Mouse (Mus musculus) olfactory bulb, adult 2 months (tissue): ENCODE data around the gene Rnase2b. TPM values are rescaled to one million over a fixed set of nuclear protein-coding genes. Genes with fewer than 3 reads are reported as not detected.
"Not testable (repeated sequence)": the region's sequence is repeated elsewhere in the genome, so short reads cannot be mapped to it uniquely, and the experiment has no call there.

Source experiments
- H3K27ac ChIP-seq: fragments of 200-500 bp; 2 replicates; pipeline ENCODE4 v1.5.1; 2012; ENCODE audit warnings: low read depth, low read length; ENCODE audit not compliant: insufficient read depth
- H3K4me1 ChIP-seq: fragments of 200-500 bp; 2 replicates; pipeline ENCODE4 v1.6.1; 2012; ENCODE audit warnings: low read length; ENCODE audit not compliant: control insufficient read depth, insufficient read depth
- H3K4me3 ChIP-seq: fragments of 200-500 bp; 2 replicates; pipeline ENCODE4 v1.5.1; 2012; ENCODE audit warnings: mild to moderate bottlenecking, low read depth, low read length, moderate library complexity; ENCODE audit not compliant: insufficient read depth
- CTCF ChIP-seq: fragments of 200-500 bp; IDR thresholded peaks from 2 replicates; pipeline ENCODE4 v1.5.1; 2012; ENCODE audit warnings: low read depth, mild to moderate bottlenecking, low read length, moderate library complexity; ENCODE audit not compliant: insufficient read depth
- POLR2A ChIP-seq: fragments of 200-500 bp; IDR thresholded peaks from 2 replicates; pipeline ENCODE4 v1.6.1; 2012; ENCODE audit warnings: mild to moderate bottlenecking, low read depth, low read length, moderate library complexity; ENCODE audit not compliant: insufficient read depth
- WGBS: fragments of 180-500 bp; shearing (Covaris S2); methylation state at CpG from one replicate; pipeline ENCODE4 v1.1.7; 2018; 5-methylcytosine and 5-hydroxymethylcytosine counted together
- polyA plus RNA-seq: library from polyadenylated mRNA; stranded (reverse); fragments of >200 nt; gene quantifications from 2 replicates; pipeline ENCODE4 v1.2.4, GENCODE M21; 2012; ENCODE audit warnings: low replicate concordance; ENCODE audit not compliant: missing spikeins, insufficient read depth, insufficient read length

The Rnase2b gene
- polyA plus RNA-seq, 1 experiment: not detected

DNA sequence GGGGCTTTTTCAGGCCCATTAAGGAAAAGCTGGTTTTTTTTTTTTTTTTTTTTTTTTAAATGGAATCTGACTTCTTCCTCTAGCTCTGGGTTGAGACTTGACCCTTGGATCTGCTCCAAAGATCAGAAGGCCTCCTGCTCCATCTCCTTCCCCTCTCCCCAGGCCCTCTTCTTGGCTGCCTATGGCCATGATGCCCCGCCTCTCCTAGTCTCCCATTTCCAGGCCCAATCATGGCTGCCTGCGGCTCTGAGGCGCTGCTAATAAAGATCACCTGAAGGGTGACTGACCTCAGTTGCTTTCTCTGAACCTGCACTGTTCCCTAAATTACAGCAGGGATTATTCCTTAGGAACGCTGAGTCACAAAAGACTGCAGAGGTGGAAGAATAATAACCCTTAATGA, 11.8 kb downstream of the Rnase2b start:
- H3K4me3 ChIP-seq: no peak overlapping the region
- H3K27ac ChIP-seq: no peak overlapping the region
- TF ChIP-seq POLR2A (no peak), CTCF (no peak)
- H3K4me1 ChIP-seq: no peaks in the 10 kb centered on the region
- WGBS: 71% methylated on average over 4 of the region's 4 CpGs

- WGBS: 77% methylated on average over 2 of the region's 2 CpGs
These were observed 19.0 kb downstream of the Rnase2b start for GRCm38 (mm10) chr14:51181051-51181450.

DNA sequence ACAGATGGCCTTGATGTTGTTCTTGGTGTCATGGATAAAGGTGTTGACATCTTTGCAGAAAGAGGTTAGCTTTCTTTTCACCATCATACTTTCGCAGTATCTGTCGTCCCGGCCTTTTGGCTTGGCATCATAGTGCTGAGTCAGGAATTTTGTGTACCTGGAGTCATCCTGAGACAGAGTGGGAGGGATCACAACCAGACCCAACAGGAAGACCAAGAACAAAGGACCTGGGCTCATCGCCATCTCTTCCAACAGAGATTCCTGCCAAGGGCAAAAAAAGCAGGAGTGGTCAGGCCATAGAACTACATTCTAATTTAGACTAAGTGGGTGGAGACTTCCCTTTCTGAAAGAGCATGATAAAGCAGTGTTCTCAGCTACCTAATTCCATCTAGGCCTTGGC, 33.6 kb downstream of the Rnase2b start:
- WGBS: 91% methylated on average over 4 of the region's 4 CpGs
- TF ChIP-seq CTCF: no peak
- TF ChIP-seq POLR2A: no peak
- Histone ChIP-seq H3K4me1 (no peaks in the 10 kb centered on the region), H3K27ac (no peak overlapping the region), H3K4me3 (no peak overlapping the region)

More at GRCm38 (mm10) chr14:51181051-51181450, 19.0 kb downstream of the Rnase2b start:
- not testable (repeated sequence) for H3K4me3 ChIP-seq, H3K4me1 ChIP-seq, H3K27ac ChIP-seq

GRCm38 (mm10) chr14:51199098-51200023, 37.3 kb downstream of the Rnase2b start, which contains the start of gene Ang2:
TSS of gene Ang2 (minus strand) at chr14:51199148.
- Histone ChIP-seq H3K27ac (no peak within 1 kb of the TSS), H3K4me3 (no peak within 1 kb of the TSS), H3K4me1 (no peaks in the 10 kb centered on the region)
- WGBS: 74% methylated on average over 5 of the region's 5 CpGs
- TF ChIP-seq CTCF (no peak), POLR2A (no peak)

DNA sequence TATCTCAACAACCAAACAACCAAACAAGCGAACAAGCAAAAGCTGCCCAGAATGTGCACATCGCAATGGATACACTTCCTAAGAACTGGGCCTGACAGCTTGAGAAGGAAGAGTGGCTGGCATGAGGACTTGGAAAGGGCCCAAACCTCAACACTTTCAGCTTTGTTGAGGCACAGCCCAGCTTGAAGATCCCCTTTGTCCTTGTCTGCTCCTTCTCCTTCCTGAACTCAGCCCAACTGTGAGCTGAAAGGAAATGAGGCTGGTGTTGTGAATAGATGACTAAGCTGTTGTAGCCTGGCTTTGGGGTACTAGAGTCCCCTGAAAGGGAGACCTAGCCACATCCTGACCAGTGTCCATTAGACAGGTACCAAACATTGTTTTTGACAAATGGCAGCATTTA, 38.0 kb downstream of the Rnase2b start:
- H3K27ac ChIP-seq: no peak overlapping the region
- TF ChIP-seq POLR2A (no peak), CTCF (no peak)
- no peaks in the 10 kb centered on the region for H3K4me1 ChIP-seq
- 58% methylated on average over 2 of the region's 2 CpGs for WGBS
- no peak overlapping the region for H3K4me3 ChIP-seq

DNA sequence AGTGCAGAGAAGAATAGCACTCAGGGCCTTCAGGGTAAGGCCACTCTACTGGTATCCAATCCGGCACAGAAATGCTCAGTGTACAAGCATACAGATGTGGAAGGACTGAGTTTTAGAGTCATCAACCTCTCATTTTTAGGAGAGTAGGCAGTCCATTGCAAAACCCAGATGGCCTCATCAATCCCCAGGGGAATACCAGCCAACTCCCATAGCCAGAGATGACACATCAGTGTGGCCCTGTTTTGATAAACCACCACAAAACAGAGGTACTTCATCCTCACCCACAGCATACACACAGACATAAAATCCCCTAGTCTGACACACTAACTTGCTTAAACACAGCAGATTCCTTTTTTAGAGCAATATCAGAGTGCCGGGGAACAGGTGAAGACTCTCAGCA, 38.4 kb downstream of the Rnase2b start:
- no peak overlapping the region for H3K27ac ChIP-seq
- no peak overlapping the region for H3K4me3 ChIP-seq
- TF ChIP-seq CTCF: no peak
- no peak for TF ChIP-seq POLR2A
- 87% methylated on average over 2 of the region's 2 CpGs for WGBS
- no peaks in the 10 kb centered on the region for H3K4me1 ChIP-seq

GRCm38 (mm10) chr14:51203115-51203514, 41.1 kb downstream of the Rnase2b start, which contains the start of gene Ear14:
TSS of gene Ear14 (plus strand) at chr14:51203391.
- Histone ChIP-seq H3K4me1 (no peaks in the 10 kb centered on the region), H3K27ac (no peak within 1 kb of the TSS), H3K4me3 (no peak within 1 kb of the TSS)
- WGBS: 92% methylated on average over 2 of the region's 2 CpGs
- no peak for TF ChIP-seq CTCF
- no peak for TF ChIP-seq POLR2A

Other genes starting within 250 kb of the Rnase2b start
- not detected in 2 replicates for gene Osgep, start 237.4 kb upstream of the Rnase2b start, polyA plus RNA-seq
- not detected in 2 replicates for gene Apex1, start 237.3 kb upstream of the Rnase2b start, polyA plus RNA-seq
- gene Pip4p1, start 231.4 kb upstream of the Rnase2b start, polyA plus RNA-seq: not detected in 2 replicates
- not detected in 2 replicates for gene Pnp, start 231.2 kb upstream of the Rnase2b start, polyA plus RNA-seq
- not detected in 2 replicates for gene Gm49342, start 217.7 kb upstream of the Rnase2b start, polyA plus RNA-seq
- not detected in 2 replicates for gene Pnp2, start 206.3 kb upstream of the Rnase2b start, polyA plus RNA-seq
- gene Rnase10, start 154.5 kb upstream of the Rnase2b start, polyA plus RNA-seq: not detected in 2 replicates
- not detected in 2 replicates for gene Rnase9, start 120.4 kb upstream of the Rnase2b start, polyA plus RNA-seq
- not detected in 2 replicates for gene Rnase11, start 112.1 kb upstream of the Rnase2b start, polyA plus RNA-seq
- not detected in 2 replicates for gene Rnase12, start 104.6 kb upstream of the Rnase2b start, polyA plus RNA-seq
- gene Olfr750, start 87.8 kb upstream of the Rnase2b start, polyA plus RNA-seq: not detected in 2 replicates
- gene Rnase4, start 71.2 kb upstream of the Rnase2b start, polyA plus RNA-seq: not detected in 2 replicates
- not detected in 2 replicates for gene Ang, start 71.1 kb upstream of the Rnase2b start, polyA plus RNA-seq
- not detected in 2 replicates for gene Eddm3b, start 47.8 kb upstream of the Rnase2b start, polyA plus RNA-seq
- gene Rnase6, start 38.4 kb upstream of the Rnase2b start, polyA plus RNA-seq: not detected in 2 replicates
- gene Rnase1, start 15.5 kb upstream of the Rnase2b start, polyA plus RNA-seq: not detected in 2 replicates
- gene Ang2, start 36.9 kb downstream of the Rnase2b start, polyA plus RNA-seq: not detected in 2 replicates
- not detected in 2 replicates for gene Ear14, start 41.1 kb downstream of the Rnase2b start, polyA plus RNA-seq
- not detected in 2 replicates for gene Rnase2a, start 93.9 kb downstream of the Rnase2b start, polyA plus RNA-seq
- gene Gm7247, start 199.5 kb downstream of the Rnase2b start, polyA plus RNA-seq: not detected in 2 replicates
- gene Vmn2r88, start 248.6 kb downstream of the Rnase2b start, polyA plus RNA-seq: not detected in 2 replicates